Mouse (Mus musculus) heart, embryonic 12.5 days (tissue): ENCODE measurements around the gene Gpr139. TPM values are rescaled to one million over a fixed set of nuclear protein-coding genes. Genes with fewer than 3 reads are reported as not detected.

Experiments used
- ATAC-seq: fragments of 200-750 bp; cut with Nextera tagmentation; 2 replicates; pipeline ENCODE4 v1.8.0; 2017; ENCODE audit warnings: moderate TSS enrichment, moderate library complexity; ENCODE audit not compliant: insufficient number of reproducible peaks, low FRiP score
- H3K27ac ChIP-seq: fragments of 300-500 bp; sonication (generic); 2 replicates; pipeline ENCODE4 v1.5.1; 2016; ENCODE audit warnings: mild to moderate bottlenecking, moderate library complexity; ENCODE audit not compliant: poor library complexity, severe bottlenecking
- H3K27me3 ChIP-seq: fragments of 300-500 bp; sonication (generic); replicated peaks from 2 replicates; pipeline ENCODE4 v1.6.1; 2016; ENCODE audit warnings: mild to moderate bottlenecking, moderate library complexity
- H3K36me3 ChIP-seq: fragments of 300-500 bp; sonication (generic); 2 replicates; pipeline ENCODE4 v1.6.1; 2016; ENCODE audit warnings: mild to moderate bottlenecking, moderate library complexity
- H3K4me1 ChIP-seq: fragments of 300-500 bp; sonication (generic); replicated peaks from 2 replicates; pipeline ENCODE4 v1.6.1; 2016; ENCODE audit warnings: mild to moderate bottlenecking
- H3K4me2 ChIP-seq: fragments of 300-500 bp; sonication (generic); 2 replicates; pipeline ENCODE4 v1.6.1; 2016; ENCODE audit warnings: mild to moderate bottlenecking, moderate library complexity
- H3K4me3 ChIP-seq: fragments of 300-500 bp; sonication (generic); 2 replicates; pipeline ENCODE4 v1.5.1; 2016; ENCODE audit warnings: mild to moderate bottlenecking
- H3K9ac ChIP-seq: fragments of 300-500 bp; sonication (generic); 2 replicates; pipeline ENCODE4 v1.6.1; 2016; ENCODE audit warnings: mild to moderate bottlenecking, moderate library complexity
- H3K9me3 ChIP-seq: fragments of 300-500 bp; sonication (generic); replicated peaks from 2 replicates; pipeline ENCODE4 v1.6.1; 2016; ENCODE audit warnings: mild to moderate bottlenecking, moderate library complexity
- WGBS: fragments of 180-500 bp; shearing (Covaris S2); methylation state at CpG from one replicate; pipeline ENCODE4 v1.1.7; 2016; 5-methylcytosine and 5-hydroxymethylcytosine counted together
- polyA plus RNA-seq: library from polyadenylated mRNA; unstranded; fragments of >200 nt; fragmentation: Nextera tagmentation; extraction: Ambion mirVana; gene quantifications from 2 replicates; pipeline ENCODE4 v1.2.1, GENCODE M21; 2016

Gpr139 gene
- polyA plus RNA-seq, 1 experiment from 2014 or later, result not detected

GRCm38 (mm10) chr7:119096583-119096982 lies 87.8 kb downstream of the Gpr139 start:
- Histone ChIP-seq H3K4me1 (no peaks in the 10 kb centered on the region), H3K27ac (no peak overlapping the region)

More at GRCm38 (mm10) chr7:119096583-119096982, 87.8 kb downstream of the Gpr139 start:
- H3K27me3 ChIP-seq, result no peaks in the 10 kb centered on the region
- no peak overlapping the region for H3K4me2 ChIP-seq
- H3K9ac ChIP-seq, result no peak overlapping the region
- no peak for ATAC-seq
- 77% methylated on average over 3 of the region's 3 CpGs for WGBS
- H3K9me3 ChIP-seq, result no peaks in the 10 kb centered on the region
- no peaks in the 10 kb centered on the region for H3K36me3 ChIP-seq
- H3K4me3 ChIP-seq, result no peak overlapping the region

Other genes with a start within 250 kb of the Gpr139 start
- 3.3 and 3.6 TPM in 2 replicates for gene Gprc5b, start 189.4 kb downstream of the Gpr139 start, polyA plus RNA-seq